Mouse (Mus musculus) cerebral cortex, adult 2 months (tissue): ENCODE measurements around the gene Dpysl5.

Experiments used
- WGBS: fragments of 180-500 bp; shearing (Covaris S2); methylation state at CpG from one replicate; pipeline ENCODE4 v1.1.7; 2018; 5-methylcytosine and 5-hydroxymethylcytosine counted together

Dpysl5 gene

GRCm38 (mm10) chr5:30768082-30768481 is 56.7 kb downstream of the Dpysl5 start:
- 51% methylated on average over 4 of the region's 4 CpGs for WGBS

- WGBS: 15% methylated on average over 9 of the region's 9 CpGs
These were observed 57.2 kb downstream of the Dpysl5 start for GRCm38 (mm10) chr5:30768598-30768997.

GRCm38 (mm10) chr5:30769075-30769474 is 57.7 kb downstream of the Dpysl5 start:
- 81% methylated on average over 9 of the region's 9 CpGs for WGBS

GRCm38 (mm10) chr5:30774601-30775371 is 63.4 kb downstream of the Dpysl5 start:
- WGBS: 8% methylated on average over 20 of the region's 20 CpGs

- WGBS: 29% methylated on average over 9 of the region's 9 CpGs
These were observed 69.3 kb downstream of the Dpysl5 start for GRCm38 (mm10) chr5:30780699-30781098.

GRCm38 (mm10) chr5:30781147-30781546 is 69.8 kb downstream of the Dpysl5 start:
- 74% methylated on average over 3 of the region's 3 CpGs for WGBS

GRCm38 (mm10) chr5:30787381-30787780 is 76.0 kb downstream of the Dpysl5 start:
- 87% methylated on average over 5 of the region's 5 CpGs for WGBS

GRCm38 (mm10) chr5:30790047-30790446 is 78.7 kb downstream of the Dpysl5 start:
- WGBS: 44% methylated on average over 3 of the region's 3 CpGs

- 18% methylated on average over 12 of the region's 12 CpGs for WGBS
These were observed 84.8 kb downstream of the Dpysl5 start for GRCm38 (mm10) chr5:30796125-30796524.

- WGBS: 53% methylated on average over 7 of the region's 7 CpGs
These were observed 86.1 kb downstream of the Dpysl5 start for GRCm38 (mm10) chr5:30797482-30797881.

GRCm38 (mm10) chr5:30797982-30798381 is 86.6 kb downstream of the Dpysl5 start:
- WGBS: 67% methylated on average over 8 of the region's 8 CpGs

- WGBS: 76% methylated on average over 6 of the region's 6 CpGs
These were observed 87.6 kb downstream of the Dpysl5 start for GRCm38 (mm10) chr5:30798965-30799364.

- WGBS: 67% methylated on average over 12 of the region's 12 CpGs
These were observed 91.5 kb downstream of the Dpysl5 start for GRCm38 (mm10) chr5:30802724-30803467.

- WGBS: 6% methylated on average over 3 of the region's 3 CpGs
These were observed 94.7 kb downstream of the Dpysl5 start for GRCm38 (mm10) chr5:30806106-30806505.

- 1% methylated on average over 59 of the region's 59 CpGs for WGBS
These were observed 103.2 kb downstream of the Dpysl5 start, which contains the start of gene Mapre3 for GRCm38 (mm10) chr5:30814424-30815119. Mapre3 (plus strand) TSS chr5:30814641.

GRCm38 (mm10) chr5:30815120-30815465 is 103.7 kb downstream of the Dpysl5 start:
- WGBS: 5% methylated on average over 7 of the region's 7 CpGs

- 17% methylated on average over 8 of the region's 8 CpGs for WGBS
These were observed 105.0 kb downstream of the Dpysl5 start for GRCm38 (mm10) chr5:30816261-30816791.

GRCm38 (mm10) chr5:30818758-30819309 is 107.5 kb downstream of the Dpysl5 start:
- WGBS: 60% methylated on average over 8 of the region's 8 CpGs

GRCm38 (mm10) chr5:30822689-30823088 is 111.3 kb downstream of the Dpysl5 start:
- WGBS: 66% methylated on average over 5 of the region's 5 CpGs

- WGBS: 70% methylated on average over 3 of the region's 3 CpGs
These were observed 111.7 kb downstream of the Dpysl5 start for GRCm38 (mm10) chr5:30823091-30823490.

GRCm38 (mm10) chr5:30824124-30824988 is 113.0 kb downstream of the Dpysl5 start:
- WGBS: 76% methylated on average over 11 of the region's 11 CpGs
